Mouse (Mus musculus) G1E (cell line): Measurements from ENCODE around the gene Prrg4. TPM values are rescaled to one million over a fixed set of nuclear protein-coding genes. Genes with fewer than 3 reads are reported as not detected.

Experiments used
- ATAC-seq: 2 replicates; pipeline ENCODE4 v1.8.0; 2016; ENCODE audit warnings: mild to moderate bottlenecking; ENCODE audit not compliant: insufficient number of reproducible peaks, poor library complexity, low FRiP score, severe bottlenecking; ENCODE audit errors: extremely low read depth
- DNase-seq: peaks from one replicate; pipeline ENCODE4 v3.0.0; 2012; ENCODE audit warnings: low spot score
- H3K27me3 ChIP-seq: 2 replicates; pipeline ENCODE4 v1.6.1; 2012; ENCODE audit warnings: mild to moderate bottlenecking, low read length, inconsistent platforms; ENCODE audit not compliant: insufficient read depth
- H3K36me3 ChIP-seq: replicated peaks from 2 replicates; pipeline ENCODE3; 2012; ENCODE audit warnings: mild to moderate bottlenecking, inconsistent platforms
- H3K4me1 ChIP-seq: 2 replicates; pipeline ENCODE4 v1.6.1; 2012; ENCODE audit warnings: low read depth, low read length, inconsistent platforms, mixed read lengths; ENCODE audit not compliant: insufficient read depth
- H3K4me3 ChIP-seq: 2 replicates; pipeline ENCODE4 v1.5.1; 2012; ENCODE audit warnings: low read depth, mild to moderate bottlenecking, inconsistent platforms, low read length, moderate library complexity, mixed read lengths
- H3K9me3 ChIP-seq: replicated peaks from 2 replicates; pipeline ENCODE4 v1.6.1; 2012; ENCODE audit warnings: inconsistent platforms
- CTCF ChIP-seq: IDR thresholded peaks from 2 replicates; pipeline ENCODE4 v1.5.1; 2012; ENCODE audit warnings: low read depth, low read length, inconsistent platforms, mixed read lengths
- GATA1 ChIP-seq: IDR thresholded peaks from 2 replicates; pipeline ENCODE4 v1.6.1; 2012; ENCODE audit warnings: borderline replicate concordance, low read length, inconsistent platforms, mixed read lengths
- GATA2 ChIP-seq: IDR thresholded peaks from 2 replicates; pipeline ENCODE4 v1.6.1; 2012; ENCODE audit warnings: low read depth, low read length, inconsistent platforms, borderline replicate concordance
- POLR2AphosphoS5 ChIP-seq: IDR thresholded peaks from 2 replicates; pipeline ENCODE4 v1.6.1; 2012; ENCODE audit warnings: low read depth, low read length, inconsistent platforms; ENCODE audit not compliant: insufficient replicate concordance
- TAL1 ChIP-seq: conservative IDR thresholded peaks from 2 replicates; pipeline ENCODE4 v1.6.1; 2012; ENCODE audit warnings: low read depth, low read length, inconsistent platforms, mixed read lengths
- polyA plus RNA-seq: library from polyadenylated mRNA; stranded (reverse); fragments of >175 nt; gene quantifications from 2 replicates; pipeline ENCODE4 v1.2.3, GENCODE M21; 2012
- total RNA-seq, 2 experiments: library from RNA; stranded (forward) in 1 of 2; stranded (reverse) in 1 of 2; fragments of 200-1000 nt in 1 of 2; fragments of >200 nt in 1 of 2; fragmentation: Nextera tagmentation in 1 of 2; gene quantifications; 2 replicates each; pipeline ENCODE4 v1.2.3; 2014 to 2017

Prrg4 gene
- total and polyA plus RNA-seq, 3 experiments = 0.05 TPM; not detected in 2

DNA sequence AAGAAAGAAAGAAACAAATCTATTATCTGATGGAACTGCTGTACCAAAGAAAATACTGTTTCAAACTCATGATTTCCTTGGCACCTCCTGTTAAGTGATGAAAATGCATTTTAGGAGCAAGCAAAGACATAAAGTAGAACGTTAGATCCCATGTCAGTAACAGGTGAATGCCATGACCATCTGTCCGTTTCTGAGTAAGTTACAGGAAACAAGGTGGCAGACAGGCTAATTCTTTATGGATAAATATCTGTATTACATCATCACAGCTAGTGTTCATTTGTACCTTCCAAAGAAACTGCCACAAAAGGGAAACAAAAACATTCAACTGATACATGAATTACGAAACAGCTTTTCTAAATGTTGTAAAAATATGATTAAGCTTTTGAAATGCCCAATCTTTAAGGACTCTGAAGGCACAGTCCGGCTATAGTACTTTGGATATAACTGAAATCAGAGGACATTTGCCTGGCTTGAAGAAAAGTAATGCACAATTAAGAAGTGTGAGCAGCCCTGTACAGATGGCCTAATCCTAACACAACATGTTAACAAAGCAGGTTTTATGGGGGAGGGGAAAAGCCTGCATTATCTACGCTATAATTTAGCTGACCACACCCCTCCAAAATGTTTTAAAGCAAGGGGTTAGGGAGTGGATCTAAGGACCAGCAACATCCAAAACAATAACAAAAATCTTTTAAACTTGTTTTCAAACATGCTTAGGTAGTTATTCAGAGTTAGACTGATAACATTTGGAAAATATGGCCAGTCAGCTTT, 35.3 kb downstream of the Prrg4 start:
- H3K9me3 ChIP-seq = no peaks in the 10 kb centered on the region
- no peak overlapping the region for H3K4me3 ChIP-seq
- peaks cover 9% of the 10 kb centered on the region for H3K36me3 ChIP-seq
- H3K27me3 ChIP-seq = no peaks in the 10 kb centered on the region
- H3K4me1 ChIP-seq = peaks cover 42% of the 10 kb centered on the region
- no peak for DNase-seq
- TF ChIP-seq GATA1 = no peak
- TF ChIP-seq CTCF = no peak
- TF ChIP-seq POLR2AphosphoS5 = no peak
- TF ChIP-seq GATA2 = no peak
- no peak for TF ChIP-seq TAL1
- no peak for ATAC-seq

DNA sequence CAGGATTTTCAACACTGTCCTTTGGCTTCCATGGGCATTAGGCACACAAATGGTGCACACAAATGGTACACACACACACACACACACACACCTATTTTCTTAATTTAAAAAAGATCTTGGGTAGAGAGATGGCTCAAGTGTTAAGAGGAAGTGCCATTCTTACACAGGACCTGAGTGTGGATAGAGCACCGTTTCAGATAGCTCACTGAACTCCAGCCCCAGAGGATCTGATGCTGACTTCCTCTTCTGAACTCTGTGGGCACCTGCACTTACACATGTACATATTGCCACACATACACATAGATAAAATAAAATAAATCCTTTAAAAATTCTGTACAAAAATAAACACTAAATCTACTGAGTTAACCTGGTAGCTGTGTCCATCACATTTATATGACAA, 44.2 kb downstream of the Prrg4 start:
- H3K4me3 ChIP-seq = no peak overlapping the region
- H3K4me1 ChIP-seq = peaks cover 5% of the 10 kb centered on the region; the same call in 1 of the 2 replicates
- ATAC-seq (no peak; the same call in 1 of the 2 replicates), DNase-seq (no peak)
- peaks cover 12% of the 10 kb centered on the region for H3K36me3 ChIP-seq
- H3K27me3 ChIP-seq = no peaks in the 10 kb centered on the region
- TF ChIP-seq TAL1 (no peak), CTCF (no peak), POLR2AphosphoS5 (no peak), GATA1 (no peak), GATA2 (no peak)
- H3K9me3 ChIP-seq = no peaks in the 10 kb centered on the region

Other genes with a start within 250 kb of the Prrg4 start
- 15.6 and 17.5 TPM in 2 replicates for gene Tcp11l1, start 137.7 kb downstream of the Prrg4 start, total RNA-seq (2014; fragmentation: Nextera tagmentation)
- 13.5 and 13.6 TPM in 2 replicates for gene Tcp11l1, start 137.7 kb downstream of the Prrg4 start, total RNA-seq (2017)
- gene Tcp11l1, start 137.7 kb downstream of the Prrg4 start, polyA plus RNA-seq = 7.2 and 7.8 TPM in 2 replicates
- gene Pin1rt1, start 133.5 kb downstream of the Prrg4 start, total RNA-seq (2014; fragmentation: Nextera tagmentation) = not detected in 2 replicates
- gene Pin1rt1, start 133.5 kb downstream of the Prrg4 start, total RNA-seq (2017) = not detected in 2 replicates
- not detected in 2 replicates for gene Pin1rt1, start 133.5 kb downstream of the Prrg4 start, polyA plus RNA-seq
- 1.4 and 2.4 TPM in 2 replicates for gene Depdc7, start 107.0 kb downstream of the Prrg4 start, total RNA-seq (2014; fragmentation: Nextera tagmentation)
- gene Depdc7, start 107.0 kb downstream of the Prrg4 start, total RNA-seq (2017) = 6.7 and 7.0 TPM in 2 replicates
- 1.4 and 1.8 TPM in 2 replicates for gene Depdc7, start 107.0 kb downstream of the Prrg4 start, polyA plus RNA-seq
- gene Qser1, start 33.1 kb downstream of the Prrg4 start, total RNA-seq (2014; fragmentation: Nextera tagmentation) = 57.8 and 61.1 TPM in 2 replicates
- gene Qser1, start 33.1 kb downstream of the Prrg4 start, total RNA-seq (2017) = 6.0 and 6.6 TPM in 2 replicates
- 2.5 and 2.6 TPM in 2 replicates for gene Qser1, start 33.1 kb downstream of the Prrg4 start, polyA plus RNA-seq
- 17.7 TPM in 1 of 2 replicates, not detected in the other for gene Ccdc73, start 17.9 kb upstream of the Prrg4 start, total RNA-seq (2014; fragmentation: Nextera tagmentation)
- gene Ccdc73, start 17.9 kb upstream of the Prrg4 start, total RNA-seq (2017) = 31.5 and 34.6 TPM in 2 replicates
- gene Ccdc73, start 17.9 kb upstream of the Prrg4 start, polyA plus RNA-seq = 0.42 and 0.66 TPM in 2 replicates
- 196 and 229 TPM in 2 replicates for gene Eif3m, start 167.2 kb upstream of the Prrg4 start, total RNA-seq (2014; fragmentation: Nextera tagmentation)
- 309 and 312 TPM in 2 replicates for gene Eif3m, start 167.2 kb upstream of the Prrg4 start, total RNA-seq (2017)
- 7.3 and 10.2 TPM in 2 replicates for gene Eif3m, start 167.2 kb upstream of the Prrg4 start, polyA plus RNA-seq
- not detected in 2 replicates for gene Gm11060, start 242.1 kb upstream of the Prrg4 start, total RNA-seq (2014; fragmentation: Nextera tagmentation)
- not detected in 2 replicates for gene Gm11060, start 242.1 kb upstream of the Prrg4 start, total RNA-seq (2017)
- gene Gm11060, start 242.1 kb upstream of the Prrg4 start, polyA plus RNA-seq = not detected in 2 replicates